Mouse (Mus musculus) embryonic facial prominence, embryonic 14.5 days (tissue): ENCODE results near the gene Acnat1. TPM values are rescaled to one million over a fixed set of nuclear protein-coding genes. Genes with fewer than 3 reads are reported as not detected.
"Not testable (repeated sequence)": the region's sequence is repeated elsewhere in the genome, so short reads cannot be mapped to it uniquely, and the experiment has no call there.

ENCODE experiments used
- ATAC-seq: fragments of 200-750 bp; cut with Nextera tagmentation; 2 replicates; pipeline ENCODE4 v1.8.0; 2017; ENCODE audit warnings: low read depth, moderate number of reproducible peaks, moderate TSS enrichment
- DNase-seq: peaks from one replicate; pipeline ENCODE4 v3.0.0-alpha.2; 2015; ENCODE audit warnings: low spot score
- H3K27ac ChIP-seq: fragments of 300-500 bp; sonication (generic); replicated peaks from 2 replicates; pipeline ENCODE4 v1.5.1; 2014; ENCODE audit warnings: low read depth, mild to moderate bottlenecking, low read length, moderate library complexity
- H3K27me3 ChIP-seq: fragments of 300-500 bp; sonication (generic); replicated peaks from 2 replicates; pipeline ENCODE4 v1.6.1; 2014; ENCODE audit warnings: low read length; ENCODE audit not compliant: control insufficient read depth, insufficient read depth
- H3K36me3 ChIP-seq: fragments of 300-500 bp; sonication (generic); 2 replicates; pipeline ENCODE4 v1.6.1; 2014; ENCODE audit warnings: low read length, mixed read lengths; ENCODE audit not compliant: control insufficient read depth, insufficient read depth
- H3K4me1 ChIP-seq: fragments of 300-500 bp; sonication (generic); 2 replicates; pipeline ENCODE4 v1.6.1; 2014; ENCODE audit warnings: antibody characterized with exemption, low read length; ENCODE audit not compliant: control insufficient read depth, insufficient read depth
- H3K4me2 ChIP-seq: fragments of 300-500 bp; sonication (generic); 2 replicates; pipeline ENCODE4 v1.6.1; 2014; ENCODE audit warnings: low read depth, mild to moderate bottlenecking, low read length, moderate library complexity, mixed read lengths
- H3K4me3 ChIP-seq: fragments of 300-500 bp; sonication (generic); 2 replicates; pipeline ENCODE4 v1.5.1; 2014; ENCODE audit warnings: low read depth, mild to moderate bottlenecking, low read length
- H3K9ac ChIP-seq: fragments of 300-500 bp; sonication (generic); 2 replicates; pipeline ENCODE4 v1.6.1; 2014; ENCODE audit warnings: low read depth, mild to moderate bottlenecking, low read length, moderate library complexity, mixed read lengths
- H3K9me3 ChIP-seq: fragments of 300-500 bp; sonication (generic); 2 replicates; pipeline ENCODE4 v1.6.1; 2016; ENCODE audit warnings: low read length; ENCODE audit not compliant: control insufficient read depth
- WGBS: fragments of 180-500 bp; shearing (Covaris S2); extraction: QIAGEN DNeasy Blood & Tissue Kit; methylation state at CpG from one replicate; pipeline ENCODE4 v1.1.7; 2014; 5-methylcytosine and 5-hydroxymethylcytosine counted together
- polyA plus RNA-seq: library from polyadenylated mRNA; unstranded; fragments of >200 nt; fragmentation: Nextera tagmentation; extraction: Ambion mirVana; gene quantifications from 2 replicates; pipeline ENCODE4 v1.2.1, GENCODE M21; 2014

Acnat1 gene
- polyA plus RNA-seq, 1 experiment from 2014 or later = not detected

DNA sequence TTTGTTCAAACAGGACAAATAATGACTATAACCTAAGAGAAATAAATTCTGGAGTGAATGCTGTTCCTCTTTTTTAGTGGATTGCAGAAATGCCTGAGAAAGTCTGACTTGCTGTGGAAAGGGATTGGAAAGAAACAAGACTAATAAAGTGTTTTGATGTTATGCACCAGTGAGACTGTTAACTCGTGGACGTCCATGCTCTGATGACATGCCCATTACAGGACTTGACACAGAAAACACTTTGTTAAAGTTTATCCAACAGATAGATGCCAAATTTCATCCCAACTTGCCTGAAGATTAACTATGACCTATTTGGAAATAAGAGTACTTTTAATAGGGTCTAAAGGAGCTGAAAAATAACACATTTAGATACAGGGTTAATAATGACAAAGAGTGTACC, 63.6 kb downstream of the Acnat1 start:
- WGBS = 77% methylated on average over 2 of the region's 2 CpGs
- not testable (repeated sequence) for H3K4me1 ChIP-seq, H3K27me3 ChIP-seq, DNase-seq, H3K9me3 ChIP-seq, H3K9ac ChIP-seq, H3K36me3 ChIP-seq, ATAC-seq, H3K4me3 ChIP-seq, H3K27ac ChIP-seq, H3K4me2 ChIP-seq

DNA sequence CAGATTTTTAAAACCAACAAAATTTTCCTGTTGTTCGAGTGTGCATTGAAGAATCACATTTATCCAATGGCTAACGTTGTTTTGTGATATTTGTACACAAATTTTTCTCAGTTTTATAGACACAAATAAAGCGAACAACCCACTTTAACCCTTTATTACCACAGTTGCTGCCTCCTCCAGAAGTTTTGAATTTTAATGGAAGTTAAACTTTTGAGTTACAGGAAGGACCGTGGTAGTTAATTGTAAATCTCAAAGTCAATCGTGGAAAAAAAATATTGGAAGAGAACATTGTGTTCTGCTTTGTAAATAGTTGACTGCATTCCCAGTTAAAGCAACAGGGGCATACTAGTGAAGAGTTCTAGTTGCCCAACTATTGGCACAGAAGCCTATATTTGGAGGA, 65.8 kb downstream of the Acnat1 start, which contains the start of gene Acnat2:
Acnat2 (minus strand) TSS at position 195 of the 400 bp plus-strand sequence.
- H3K27me3 ChIP-seq, H3K27ac ChIP-seq, H3K4me3 ChIP-seq, DNase-seq, ATAC-seq, H3K9me3 ChIP-seq, H3K4me1 ChIP-seq, H3K9ac ChIP-seq, H3K36me3 ChIP-seq, H3K4me2 ChIP-seq: not testable (repeated sequence)
- WGBS = 83% methylated on average over 5 of the region's 5 CpGs

Other genes with a start within 250 kb of the Acnat1 start
- not detected in 2 replicates for gene Acnat2, start 65.8 kb downstream of the Acnat1 start, polyA plus RNA-seq
- 0.16 TPM in 1 of 2 replicates, not detected in the other for gene Baat, start 32.6 kb upstream of the Acnat1 start, polyA plus RNA-seq
- gene Mrpl50, start 47.2 kb upstream of the Acnat1 start, polyA plus RNA-seq = 75.4 and 78.6 TPM in 2 replicates
- gene Zfp189, start 47.3 kb upstream of the Acnat1 start, polyA plus RNA-seq = 8.8 and 9.7 TPM in 2 replicates
- gene Aldob, start 75.6 kb upstream of the Acnat1 start, polyA plus RNA-seq = 0.09 and 0.14 TPM in 2 replicates
- 34.0 and 39.2 TPM in 2 replicates for gene Tmem246, start 124.0 kb upstream of the Acnat1 start, polyA plus RNA-seq
- gene Rnf20, start 158.1 kb upstream of the Acnat1 start, polyA plus RNA-seq = 54.8 and 55.3 TPM in 2 replicates
- 0.07 and 0.13 TPM in 2 replicates for gene Ppp3r2, start 208.1 kb upstream of the Acnat1 start, polyA plus RNA-seq